Mouse (Mus musculus): ENCODE measurements at regions not wholly inside any gene's neighbourhood (a gene's known extent, or its start where the extent isn't known, plus 50 kb on each side); places are given as distances from the start of the nearest gene placed in this dataset.

- DNase-seq (ENCODE audit: low spot score in 2 of 2), result no peak
These were observed 74.3 kb downstream of the Gm525 start for GRCm38 (mm10) chr11:89147990-89148389.

GRCm38 (mm10) chr11:89145281-89145945, 71.8 kb downstream of the Gm525 start:
- no peak for DNase-seq (ENCODE audit: low spot score in 2 of 2)

GRCm38 (mm10) chr11:89142527-89143154, 69.0 kb downstream of the Gm525 start:
- DNase-seq (ENCODE audit: low spot score in 2 of 2), result no peak

Measured in right cerebral cortex, postnatal 10 days (tissue).